Mouse (Mus musculus) left cerebral cortex, adult 8-10 months (tissue): ENCODE measurements around the gene Ppp1r13l. TPM values are rescaled to one million over a fixed set of nuclear protein-coding genes. Genes with fewer than 3 reads are reported as not detected.

ENCODE experiments used
- DNase-seq, 2 experiments: peaks; one replicate each; pipeline ENCODE4 v3.0.0; 2022; ENCODE audit warnings: low spot score in 2 of 2
- total RNA-seq, 4 experiments: library from RNA; stranded (reverse); gene quantifications; 2 replicates each; pipeline ENCODE4 v1.2.4; 2022

Gene Ppp1r13l
- total RNA-seq, 4 experiments from 2014 or later: 3.9 to 7.7 (median 5.9) TPM

DNA sequence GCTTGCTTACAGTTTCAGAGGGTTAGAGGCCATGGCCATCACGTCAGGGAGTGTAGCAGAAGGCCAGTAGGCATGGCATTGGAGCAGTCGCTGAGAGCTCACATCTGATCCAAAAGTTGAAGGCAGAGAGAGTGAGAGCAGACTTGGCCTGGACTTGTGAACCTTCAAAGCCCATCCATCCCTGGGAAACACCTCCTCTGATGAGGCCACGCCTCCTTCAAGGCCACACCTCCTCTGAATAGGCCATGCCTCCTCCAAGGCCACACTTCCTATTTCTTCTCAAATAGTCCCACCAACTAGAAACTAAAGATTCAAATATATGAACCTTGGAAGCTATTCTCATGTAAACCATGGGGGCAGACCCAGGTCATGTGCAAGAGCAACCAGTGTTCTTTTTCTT is 24.0 kb upstream of the Ppp1r13l start:
- no peak for DNase-seq

DNA sequence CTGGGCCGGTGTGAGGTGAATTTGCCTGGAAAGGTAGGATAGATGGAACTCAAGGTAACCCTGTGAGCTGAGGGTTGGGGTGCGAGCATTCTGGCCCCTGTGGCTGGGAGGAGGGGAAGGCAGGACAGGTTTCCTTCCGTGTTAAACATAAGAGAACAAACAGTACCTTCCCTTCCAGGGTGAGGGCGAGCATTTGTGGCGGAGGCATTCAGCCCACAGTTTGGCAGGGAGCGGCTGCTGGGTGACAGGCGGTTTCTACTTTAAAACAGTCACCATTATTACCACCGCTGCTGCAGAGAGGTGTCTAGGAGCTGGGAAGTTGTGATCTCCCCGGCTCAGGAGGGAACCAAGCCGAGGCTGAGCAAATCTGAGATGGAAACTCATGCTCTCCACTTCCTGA is 22.4 kb upstream of the Ppp1r13l start:
- no peak for DNase-seq

DNA sequence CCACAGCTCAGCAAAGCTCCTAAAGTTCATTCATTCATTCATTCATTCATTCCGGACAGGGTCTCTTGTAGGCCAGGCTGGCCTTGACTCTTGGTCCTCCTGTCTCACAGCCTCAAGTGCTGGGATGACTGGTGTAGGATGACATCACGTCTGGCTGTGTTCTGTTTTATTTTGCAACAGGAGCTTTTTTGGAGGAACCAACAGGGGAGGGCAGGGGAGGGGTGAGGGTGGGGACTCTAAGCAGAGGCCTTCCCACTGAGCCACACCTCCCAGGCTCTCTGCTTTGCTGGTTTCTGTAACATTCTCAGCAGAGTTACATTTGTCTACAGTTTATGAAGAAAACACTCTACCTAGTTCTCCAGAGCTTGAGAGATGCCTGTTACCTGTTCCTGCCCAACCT is 21.5 kb upstream of the Ppp1r13l start:
- DNase-seq: no peak

DNA sequence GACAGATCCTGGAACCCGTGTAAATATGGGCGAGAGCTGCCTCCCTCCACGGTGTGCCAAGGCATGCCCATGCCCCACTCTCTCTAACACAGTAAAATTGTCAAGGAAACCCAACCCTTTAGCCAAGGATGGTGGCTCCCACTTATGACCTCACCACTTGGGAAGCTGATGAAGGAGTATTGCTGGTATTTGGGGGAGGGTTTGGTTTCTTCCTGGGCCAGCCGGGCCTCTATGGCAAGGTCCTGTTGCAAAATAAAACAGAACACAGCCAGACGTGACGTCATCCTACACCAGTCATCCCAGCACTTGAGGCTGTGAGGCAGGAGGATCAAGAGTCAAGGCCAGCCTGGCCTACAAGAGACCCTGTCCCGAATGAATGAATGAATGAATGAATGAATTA is 21.0 kb upstream of the Ppp1r13l start:
- DNase-seq: no peak

DNA sequence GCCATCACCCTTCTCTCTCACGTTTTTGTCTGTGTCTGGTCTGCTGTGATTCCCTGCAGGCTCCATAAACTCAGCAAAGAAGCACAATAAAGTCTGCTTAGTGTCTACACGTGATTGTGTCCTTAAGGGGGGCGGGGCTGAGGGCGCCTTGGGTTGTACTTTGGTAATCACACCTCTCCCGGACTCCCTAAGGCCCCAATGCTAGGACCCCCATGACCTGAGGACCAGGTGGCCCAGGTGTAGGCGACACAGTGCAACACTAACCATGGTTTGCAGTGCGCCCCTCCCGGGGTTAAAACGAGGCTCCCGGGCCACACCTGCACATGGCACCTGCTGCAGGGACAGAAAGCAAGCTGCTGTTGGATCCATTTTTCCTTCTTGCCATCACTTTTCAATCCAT is 18.3 kb upstream of the Ppp1r13l start:
- no peak for DNase-seq

DNA sequence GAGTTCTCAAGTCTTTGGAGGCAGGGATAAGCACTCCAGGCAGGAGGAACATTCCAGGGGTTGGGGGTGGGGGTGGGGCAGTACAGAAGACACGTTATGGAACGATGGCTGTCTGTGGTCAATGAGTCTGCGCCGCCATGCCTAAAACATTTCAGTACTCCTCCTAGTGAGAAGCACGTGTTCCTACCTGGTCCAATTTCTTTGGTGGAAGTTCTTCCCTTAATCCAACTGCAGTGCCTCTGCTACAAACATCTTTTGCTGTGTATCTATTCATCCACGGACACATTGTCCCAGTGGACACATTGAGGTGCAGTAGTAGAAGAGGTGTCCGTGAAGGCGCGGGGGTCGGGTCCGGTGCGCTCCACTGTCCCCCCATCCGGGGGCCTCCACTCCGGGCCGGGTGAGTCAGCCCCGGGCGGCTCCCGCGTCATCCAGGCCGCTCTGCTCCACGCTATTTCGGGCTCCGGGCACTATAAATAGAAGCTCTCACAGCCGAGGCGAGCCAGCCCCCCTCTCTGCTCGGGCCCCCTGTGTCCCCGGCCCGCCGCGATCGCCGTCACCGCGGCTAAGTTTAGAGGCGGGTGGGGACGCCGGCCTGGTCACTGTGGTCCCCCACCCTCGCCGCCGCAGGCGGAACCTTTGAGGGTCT is 17.7 kb upstream of the Ppp1r13l start:
- no peak for DNase-seq

DNA sequence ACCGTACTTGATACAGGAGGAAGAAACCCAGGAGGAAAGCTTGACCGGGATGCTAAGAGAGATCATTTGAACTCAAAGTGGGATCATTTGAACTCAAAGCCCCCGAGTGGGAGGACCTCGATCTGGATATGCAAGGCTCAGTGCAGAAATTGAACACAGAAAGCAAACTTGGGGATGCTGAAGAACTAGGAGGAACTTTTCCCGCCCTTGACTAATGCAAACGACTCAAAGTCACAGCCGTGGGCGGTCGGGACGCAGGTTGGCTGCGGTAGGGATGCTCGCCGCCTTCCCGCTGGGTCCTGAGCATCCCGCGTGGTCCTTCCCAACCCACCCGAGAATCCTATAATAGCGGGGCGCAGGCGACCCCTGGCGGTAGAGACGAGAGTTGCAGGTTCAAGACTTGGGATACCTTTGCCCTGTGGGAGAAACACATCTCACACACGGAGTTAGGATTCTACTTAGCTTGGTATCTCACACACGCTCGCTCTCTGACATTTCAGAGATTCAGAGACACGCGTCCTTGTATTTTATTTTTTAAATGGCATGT is 17.0 kb upstream of the Ppp1r13l start:
- peak; percentile 74 to 97 for DNase-seq

DNA sequence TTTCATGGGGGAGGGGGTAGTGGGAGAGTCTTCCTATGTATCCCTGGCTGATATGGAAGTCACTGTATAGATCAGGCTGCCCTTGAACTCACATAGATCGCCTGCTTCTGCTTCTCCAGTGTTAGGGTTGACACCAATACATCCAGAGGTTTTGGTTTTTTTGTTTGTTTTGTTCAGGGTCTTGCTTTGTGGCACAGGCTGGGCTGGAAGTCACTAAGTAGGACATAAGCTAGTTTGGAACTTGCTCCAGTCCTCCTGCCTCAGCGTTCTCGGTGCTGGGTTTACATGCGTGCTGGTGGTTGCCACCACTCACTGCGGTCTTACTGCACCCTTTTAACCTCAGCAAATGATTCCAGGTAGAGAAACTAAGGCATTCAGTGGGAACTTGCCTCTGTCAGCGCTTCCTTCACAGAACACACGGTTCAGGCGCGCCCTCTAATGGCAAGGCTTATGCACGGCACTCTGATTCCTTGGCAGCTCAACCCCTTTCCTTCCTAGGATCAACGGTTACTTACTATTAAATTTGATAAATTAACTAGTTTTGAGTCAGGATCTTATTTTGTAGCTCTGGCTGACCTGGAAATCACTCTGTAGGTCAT is 16.2 kb upstream of the Ppp1r13l start:
- no peak for DNase-seq

DNA sequence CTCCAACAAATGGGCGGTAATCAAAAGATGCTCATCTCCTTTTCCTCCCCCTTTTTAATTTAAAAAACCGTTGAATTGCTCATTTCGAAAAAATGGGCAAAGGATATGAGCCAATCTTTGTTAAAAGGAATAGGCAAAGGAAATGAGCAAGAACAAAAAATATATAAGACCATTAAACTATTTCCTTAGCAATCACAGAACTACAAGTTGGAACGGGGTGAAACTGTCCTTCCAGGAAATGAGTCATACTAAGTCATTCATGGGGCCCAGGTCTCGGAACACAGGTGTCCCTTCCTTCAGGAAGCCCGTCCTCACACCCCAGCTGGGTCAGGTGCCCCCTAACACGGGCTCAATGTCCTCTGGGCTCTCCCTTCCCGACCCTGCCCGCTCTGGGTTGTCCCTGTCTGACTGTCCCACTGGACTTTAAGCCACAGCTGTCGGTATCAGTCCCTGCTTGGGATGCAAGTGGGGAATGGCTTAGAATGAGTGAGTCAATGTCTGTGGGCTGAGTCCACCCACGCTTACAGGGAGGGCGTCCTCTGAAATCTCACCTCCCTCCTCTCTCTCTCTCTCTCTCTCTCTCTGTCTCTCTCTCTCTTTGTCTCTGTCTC is 15.2 kb upstream of the Ppp1r13l start, which contains the start of gene Ercc1:
TSS of gene Ercc1 (plus strand) at position 542 of the 611 bp plus-strand sequence.
- no peak for DNase-seq

DNA sequence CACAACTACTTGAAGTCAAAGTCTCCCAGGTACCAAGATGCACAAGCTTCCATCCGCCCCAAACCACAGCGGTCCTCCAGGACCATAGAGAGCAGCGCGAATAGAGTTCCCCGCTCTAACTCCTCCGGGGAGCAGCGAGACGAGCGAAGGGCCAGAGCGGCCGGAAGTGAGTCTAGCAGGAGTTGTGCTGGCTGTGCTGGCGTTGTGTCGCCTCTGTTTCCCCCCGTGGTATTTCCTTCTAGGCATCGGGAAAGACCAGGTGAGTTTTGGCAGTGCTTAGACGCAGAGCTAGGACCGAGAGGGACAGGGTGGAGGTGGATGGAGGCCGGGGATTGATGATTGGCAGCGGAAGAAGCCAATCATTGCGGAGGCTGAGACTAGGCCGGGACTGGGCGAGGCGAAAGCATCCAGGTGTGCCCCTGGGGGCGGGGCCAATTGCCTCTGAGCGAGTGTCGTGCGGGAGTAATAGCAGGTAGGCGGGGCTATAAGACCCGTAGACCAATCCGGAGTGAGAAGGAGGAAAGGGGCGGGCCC is 14.5 kb upstream of the Ppp1r13l start:
- DNase-seq: peak; percentile 86 to 97

DNA sequence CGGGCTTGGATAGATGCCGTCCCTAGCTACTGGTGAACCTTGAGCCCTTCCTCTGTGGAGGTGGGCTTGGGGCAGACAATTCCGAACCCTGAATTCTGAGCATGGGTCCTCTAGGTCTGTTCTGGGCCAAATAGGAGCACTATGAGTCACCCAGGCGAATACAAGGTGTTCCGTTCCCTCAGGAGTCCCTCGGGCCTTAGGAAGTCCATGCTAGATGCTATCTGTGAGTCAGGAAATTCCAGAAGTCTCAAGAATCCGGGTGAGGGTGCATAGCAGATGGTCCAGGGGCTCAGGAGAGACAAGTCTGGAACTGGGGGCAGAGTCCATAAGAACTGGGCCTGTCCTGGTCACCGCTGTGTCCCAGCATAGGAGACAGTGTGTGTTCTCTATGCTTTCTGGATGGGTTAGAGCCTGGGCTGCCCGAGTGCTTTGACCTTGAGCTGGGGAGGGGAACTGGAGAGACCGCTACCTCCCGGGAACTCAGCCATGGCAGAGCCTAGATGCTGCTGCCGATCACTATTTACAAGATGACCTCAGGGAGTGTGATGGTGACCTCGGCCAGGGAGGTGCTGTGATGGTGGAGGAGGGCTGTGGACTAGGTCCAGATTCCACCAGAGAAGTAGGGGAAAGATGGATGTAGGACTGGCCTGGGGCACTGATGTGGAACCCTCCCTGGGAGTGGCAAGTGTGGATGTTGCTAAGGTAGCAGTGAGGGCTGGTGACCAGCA is 10.2 kb upstream of the Ppp1r13l start:
- DNase-seq: no peak

DNA sequence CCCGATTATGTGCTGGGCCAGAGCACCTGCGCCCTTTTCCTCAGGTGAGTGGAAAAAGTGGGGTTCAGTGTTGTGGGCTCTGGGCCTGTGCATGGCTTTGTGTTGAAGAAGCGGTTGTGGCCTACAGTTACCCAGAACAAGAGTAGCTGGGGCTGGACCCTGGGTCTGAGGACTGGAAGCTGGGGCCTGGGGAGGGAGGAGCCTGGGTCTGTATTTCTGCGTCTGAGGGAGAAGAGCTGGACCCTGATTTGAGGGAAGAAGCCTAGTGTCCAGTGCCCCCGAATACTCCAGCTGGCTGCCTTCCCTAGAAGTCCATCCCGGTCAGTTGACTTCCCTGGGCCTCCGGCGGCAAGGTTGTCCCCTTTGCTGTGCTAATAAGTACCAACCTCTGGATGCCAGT is 9.3 kb upstream of the Ppp1r13l start:
- no peak for DNase-seq

DNA sequence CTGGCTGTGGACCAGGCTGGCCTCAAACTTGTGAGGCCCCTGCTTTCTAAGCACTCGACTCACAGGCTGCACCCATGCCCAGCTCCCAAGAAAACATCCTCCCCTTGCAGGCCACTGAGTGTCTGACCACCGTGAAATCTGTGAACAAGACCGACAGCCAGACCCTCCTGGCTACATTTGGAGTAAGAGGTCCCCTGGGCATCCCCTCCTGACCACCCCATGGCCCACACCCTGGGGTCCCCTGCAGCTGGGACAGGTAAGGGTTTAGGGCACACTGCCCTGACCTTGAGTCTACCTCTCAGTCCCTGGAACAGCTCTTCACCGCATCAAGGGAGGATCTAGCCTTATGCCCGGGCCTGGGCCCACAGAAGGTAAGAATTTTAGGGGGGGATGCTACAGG is 4.6 kb upstream of the Ppp1r13l start:
- DNase-seq: no peak

DNA sequence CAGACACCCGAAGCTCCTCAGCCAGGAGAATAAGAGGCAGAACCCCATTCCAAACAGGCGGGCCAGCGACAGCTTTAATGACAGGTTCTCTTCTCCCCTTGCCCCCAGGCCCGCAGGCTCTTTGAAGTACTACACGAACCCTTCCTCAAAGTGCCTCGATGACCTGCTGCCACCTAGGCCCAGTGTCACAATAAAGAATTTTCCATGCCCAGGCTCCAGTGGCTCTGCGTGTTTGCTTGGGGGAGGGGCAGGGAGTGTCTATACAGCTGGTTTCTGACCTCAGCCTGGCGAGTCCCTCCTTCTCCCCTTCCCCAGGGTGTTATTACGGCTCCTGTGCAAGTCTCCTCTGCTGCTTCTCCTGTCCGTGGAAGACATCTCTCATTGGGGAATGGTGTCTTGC is 3.2 kb upstream of the Ppp1r13l start:
- DNase-seq: no peak

DNA sequence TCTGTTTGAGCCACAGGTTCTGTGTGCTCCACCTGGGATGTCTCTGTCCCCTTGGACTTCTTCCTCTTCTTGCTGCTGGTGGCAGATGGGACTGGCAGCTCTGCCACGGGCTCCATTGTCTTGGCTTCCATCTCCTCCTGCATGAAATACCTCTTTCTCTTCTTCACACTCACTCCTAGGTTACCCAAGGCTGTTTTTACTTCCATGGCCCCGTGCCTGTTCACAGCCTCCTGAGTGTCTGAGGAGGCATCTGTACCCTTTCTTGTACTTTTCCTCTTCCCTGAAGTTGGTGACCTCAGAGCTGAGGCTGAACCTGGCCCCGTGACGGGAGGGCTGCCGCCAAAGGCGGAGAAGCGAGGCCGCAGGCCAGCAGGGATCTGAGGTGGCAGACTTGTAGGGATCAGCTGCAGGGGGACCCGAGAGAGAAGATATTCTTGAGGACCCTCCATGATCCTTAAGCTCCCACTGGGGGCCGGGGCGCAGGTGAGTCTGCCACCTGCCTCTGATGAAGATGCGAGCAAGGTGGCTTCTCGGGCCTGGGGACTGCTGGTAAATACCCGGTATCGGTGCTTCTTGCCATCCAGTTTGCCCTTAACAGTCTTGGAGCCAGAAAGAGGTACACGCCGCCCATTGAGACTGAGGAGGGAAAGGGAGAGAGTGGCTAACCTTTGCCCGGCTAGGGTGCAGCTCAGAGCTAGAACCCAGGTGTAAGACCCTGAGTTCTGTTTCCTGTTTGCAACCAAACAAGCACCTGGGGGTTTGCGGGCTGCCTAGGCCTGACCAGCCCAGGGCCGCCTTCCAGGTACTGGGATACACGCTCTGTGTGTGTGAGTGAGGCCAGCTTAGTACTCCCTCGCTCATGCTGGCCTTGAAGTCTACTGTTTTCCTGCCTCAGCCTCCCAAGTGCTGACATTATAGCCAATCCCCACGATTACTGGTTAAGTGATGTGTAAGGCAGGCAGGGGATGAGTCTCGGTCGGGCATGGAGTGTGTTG is 1.9 kb upstream of the Ppp1r13l start:
- no peak for DNase-seq

DNA sequence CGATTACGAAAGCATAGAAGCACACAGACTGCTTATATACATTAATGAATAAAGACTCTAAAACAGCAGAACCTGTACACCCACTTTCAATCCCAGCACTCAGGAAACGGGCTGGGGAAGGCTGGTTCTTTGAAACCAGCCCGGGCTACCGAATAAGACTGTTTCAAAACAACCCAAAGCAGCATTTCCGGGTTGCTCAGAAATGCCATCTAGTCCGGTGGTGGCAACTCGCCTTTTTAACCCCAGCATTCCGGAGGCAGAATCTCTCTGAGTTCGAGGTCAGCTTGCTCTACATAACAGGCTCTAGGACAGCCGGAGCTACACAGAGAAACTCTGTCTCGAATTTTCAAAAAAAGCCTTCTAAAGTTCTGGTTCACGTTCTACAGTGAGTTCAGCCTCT is 915 bp upstream of the Ppp1r13l start:
- no peak for DNase-seq

DNA sequence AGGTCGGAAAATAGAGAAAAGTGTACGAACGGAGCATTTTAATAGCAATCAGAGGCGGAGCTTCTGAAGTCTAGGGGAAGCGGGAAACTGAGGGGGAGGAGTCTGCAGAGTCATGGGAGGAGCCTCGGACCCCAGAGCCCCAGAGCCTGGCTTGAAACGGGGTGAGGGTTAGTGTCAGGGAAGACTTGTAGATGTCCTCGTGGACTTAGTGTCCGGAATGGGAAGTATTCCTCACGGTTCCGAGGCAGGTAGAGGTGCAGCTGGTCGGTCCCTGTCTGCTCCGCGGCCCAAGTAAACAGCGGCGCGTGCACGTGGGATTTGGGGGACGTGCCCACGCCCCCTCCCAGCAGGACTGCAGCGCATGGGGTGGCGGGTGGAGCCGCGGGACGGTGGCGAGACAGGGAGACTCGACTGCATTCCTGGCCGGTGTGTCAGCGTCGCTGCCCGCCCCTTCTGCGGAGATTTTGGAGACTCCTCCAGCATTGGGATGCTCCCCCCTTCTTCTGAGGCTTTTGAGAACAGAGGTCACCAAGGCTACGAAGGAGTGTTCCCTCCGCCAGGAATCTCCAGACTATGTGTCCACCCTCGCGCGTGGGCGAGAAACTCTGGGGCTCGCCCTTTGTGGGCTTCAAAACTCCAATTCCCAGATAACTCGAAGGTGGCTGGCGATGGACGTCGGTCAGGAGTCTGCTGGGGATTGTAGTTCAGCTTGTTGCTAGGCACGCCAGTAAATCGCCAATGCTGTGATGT is 518 bp downstream of the Ppp1r13l start:
- peak in 1 of 2 experiments; percentile 75 for DNase-seq

DNA sequence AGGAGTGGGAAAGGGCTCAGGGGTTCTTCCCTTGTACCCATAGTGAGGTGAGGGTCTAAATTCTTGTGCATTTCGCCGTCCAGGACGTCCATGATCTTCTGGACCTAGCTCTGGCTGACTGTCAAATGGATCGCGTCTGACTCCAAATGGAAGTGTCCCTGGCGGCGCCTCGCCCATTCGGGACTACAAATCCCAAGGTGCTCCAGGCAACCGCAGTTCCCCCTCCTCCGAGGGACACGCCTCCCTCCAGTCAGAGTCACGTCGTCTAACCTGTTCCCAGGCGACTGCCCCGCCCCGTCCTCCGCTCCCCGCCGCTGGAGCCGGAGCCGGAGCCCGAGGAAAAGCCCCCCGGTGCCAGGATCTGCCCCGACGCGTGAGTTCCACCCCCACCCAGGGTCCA is 1.4 kb downstream of the Ppp1r13l start:
- DNase-seq: peak; percentile 72 to 93

DNA sequence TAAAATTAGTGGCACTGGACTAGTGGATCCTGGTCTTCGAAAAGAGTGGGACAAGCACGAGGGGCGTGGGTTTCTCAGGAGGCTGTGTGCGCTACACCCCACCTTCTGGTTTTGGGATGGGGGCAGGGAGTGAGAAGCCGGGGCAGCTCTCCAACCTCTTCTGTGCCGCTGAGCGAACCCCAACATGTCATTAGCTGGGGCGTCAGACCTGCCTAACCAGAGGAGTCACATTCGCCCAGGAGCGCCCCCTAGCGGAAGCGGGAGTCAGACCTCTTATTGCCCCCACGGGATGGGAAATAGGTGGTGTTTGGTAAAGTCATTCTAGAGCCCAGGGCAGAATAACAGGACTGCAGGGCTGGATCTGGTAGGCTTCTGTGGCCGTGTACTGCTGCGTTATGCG is 2.2 kb downstream of the Ppp1r13l start:
- DNase-seq: peak; percentile 64 to 68

DNA sequence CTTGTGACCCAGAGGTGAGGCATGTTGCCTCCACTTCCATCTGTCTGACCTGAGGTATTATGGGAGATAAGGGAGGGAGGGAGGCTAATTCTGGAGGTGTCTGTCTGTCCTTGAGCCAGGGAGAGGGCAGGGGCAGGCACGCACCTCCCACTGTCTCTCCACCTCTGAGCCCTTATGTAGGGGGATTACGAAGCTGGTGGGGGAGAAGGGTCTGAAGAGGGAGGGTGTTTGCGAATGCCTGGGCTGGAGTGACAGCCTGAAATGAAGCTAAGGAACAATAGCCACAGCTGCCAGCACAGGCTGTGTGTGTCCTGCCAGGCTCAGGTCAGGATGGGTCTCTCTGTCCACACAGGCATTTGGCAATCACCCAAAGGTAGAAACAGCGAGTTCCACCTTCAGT is 2.7 kb downstream of the Ppp1r13l start:
- DNase-seq: no peak
